Mouse (Mus musculus) lung, adult 2 months (tissue): ENCODE measurements around the gene Nfkb2.

ENCODE experiments used
- CTCF ChIP-seq: fragments of 200-500 bp; IDR thresholded peaks from 2 replicates; pipeline ENCODE4 v1.5.1; 2011; ENCODE audit warnings: mild to moderate bottlenecking, low read length, control low read depth; ENCODE audit not compliant: insufficient read depth
- POLR2A ChIP-seq: fragments of 200-500 bp; IDR thresholded peaks from 2 replicates; pipeline ENCODE4 v1.6.1; 2011; ENCODE audit warnings: low read depth, mild to moderate bottlenecking, control low read depth, low read length, borderline replicate concordance; ENCODE audit errors: extremely low read depth

DNA sequence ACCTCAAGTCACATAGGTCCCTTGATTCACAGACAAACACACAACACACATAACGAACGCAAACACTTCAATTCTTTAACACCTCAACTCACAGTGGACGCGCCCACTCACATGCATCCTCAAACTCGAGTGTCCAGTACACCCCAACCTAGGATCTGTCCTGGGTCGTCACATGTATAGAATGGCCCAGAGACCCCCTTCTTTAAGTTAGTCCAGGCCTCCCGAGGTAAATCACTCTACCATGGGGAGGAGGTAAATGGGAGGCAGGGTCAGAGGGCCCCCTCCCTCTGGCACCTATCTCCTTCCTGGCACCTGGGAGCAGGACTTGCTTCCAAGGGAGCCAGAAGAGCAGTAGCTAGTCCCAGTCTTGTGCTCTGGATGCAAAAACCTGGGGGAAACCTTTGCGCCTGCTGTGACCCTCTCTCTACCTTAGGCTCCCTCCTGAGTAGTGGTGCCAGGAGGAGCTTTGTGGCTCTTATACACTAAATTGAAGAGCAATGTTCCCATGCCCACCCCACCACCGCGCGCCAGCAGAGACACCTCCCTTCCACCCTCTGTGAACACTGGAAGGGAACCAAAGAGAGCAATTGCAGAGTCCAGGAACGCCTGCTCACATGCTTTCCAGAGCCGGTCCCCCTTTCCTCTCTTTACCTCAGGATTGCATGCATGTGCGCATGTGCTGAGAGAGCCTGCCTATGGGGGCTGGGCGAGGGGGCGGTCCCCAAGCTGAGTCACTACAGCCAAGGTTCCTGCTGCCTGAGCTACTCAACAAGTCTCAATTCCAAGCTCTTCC lies 14.7 kb downstream of the Nfkb2 start:
- no peak for TF ChIP-seq POLR2A
- TF ChIP-seq CTCF: no peak
